Mouse (Mus musculus) heart, postnatal 0 days (tissue): ENCODE results near the gene Abi1. TPM values are rescaled to one million over a fixed set of nuclear protein-coding genes. Genes with fewer than 3 reads are reported as not detected.

Source experiments
- ATAC-seq: fragments of 200-750 bp; cut with Nextera tagmentation; 2 replicates; pipeline ENCODE4 v1.8.0; 2017; ENCODE audit warnings: low read depth, moderate number of reproducible peaks, moderate library complexity; ENCODE audit not compliant: insufficient read depth
- DNase-seq: peaks from one replicate; pipeline ENCODE4 v3.0.0-alpha.2; 2016; ENCODE audit warnings: low spot score
- H3K27ac ChIP-seq: fragments of 300-500 bp; sonication (generic); 2 replicates; pipeline ENCODE4 v1.5.1; 2014; ENCODE audit warnings: low read depth, mild to moderate bottlenecking
- H3K27me3 ChIP-seq: fragments of 300-500 bp; sonication (generic); 2 replicates; pipeline ENCODE4 v1.6.1; 2014; ENCODE audit warnings: low read length, mixed read lengths; ENCODE audit not compliant: control insufficient read depth, insufficient read depth
- H3K36me3 ChIP-seq: fragments of 300-500 bp; sonication (generic); replicated peaks from 2 replicates; pipeline ENCODE4 v1.6.1; 2014; ENCODE audit warnings: low read length, mixed read lengths; ENCODE audit not compliant: control insufficient read depth, insufficient read depth
- H3K4me1 ChIP-seq: fragments of 300-500 bp; sonication (generic); 2 replicates; pipeline ENCODE4 v1.6.1; 2014; ENCODE audit warnings: antibody characterized with exemption; ENCODE audit not compliant: control insufficient read depth, insufficient read depth
- H3K4me2 ChIP-seq: fragments of 300-500 bp; sonication (generic); 2 replicates; pipeline ENCODE4 v1.6.1; 2014; ENCODE audit warnings: low read depth, mild to moderate bottlenecking, low read length, moderate library complexity
- H3K4me3 ChIP-seq: fragments of 300-500 bp; sonication (generic); 2 replicates; pipeline ENCODE4 v1.5.1; 2014; ENCODE audit warnings: low read depth, low read length
- H3K9ac ChIP-seq: fragments of 300-500 bp; sonication (generic); replicated peaks from 2 replicates; pipeline ENCODE4 v1.6.1; 2014; ENCODE audit warnings: low read depth, low read length, mixed read lengths
- H3K9me3 ChIP-seq: fragments of 300-500 bp; sonication (generic); replicated peaks from 2 replicates; pipeline ENCODE4 v1.6.1; 2016; ENCODE audit warnings: low read length; ENCODE audit not compliant: control insufficient read depth
- CTCF ChIP-seq: IDR thresholded peaks from 2 replicates; pipeline ENCODE4 v1.5.1; 2016; ENCODE audit warnings: antibody characterized with exemption, control low read depth, low read depth
- EP300 ChIP-seq: IDR thresholded peaks from 2 replicates; pipeline ENCODE4 v1.6.1; 2016; ENCODE audit warnings: antibody characterized with exemption, low read depth
- WGBS: fragments of 180-500 bp; shearing (Covaris S2); extraction: QIAGEN DNeasy Blood & Tissue Kit; methylation state at CpG from one replicate; pipeline ENCODE4 v1.1.7; 2014; 5-methylcytosine and 5-hydroxymethylcytosine counted together
- polyA plus RNA-seq: library from polyadenylated mRNA; unstranded; fragments of >200 nt; fragmentation: Nextera tagmentation; extraction: Ambion mirVana; gene quantifications from 2 replicates; pipeline ENCODE4 v1.2.1, GENCODE M21; 2015
- total RNA-seq: library from RNA; depleted of rRNA; stranded (reverse); fragments of >200 nt; gene quantifications from 2 replicates; pipeline ENCODE4 v1.2.3, GENCODE M21; 2014; ENCODE audit warnings: low replicate concordance

Abi1 gene
- total and polyA plus RNA-seq, 2 experiments from 2014 or later, result 19.2 to 52.7 TPM

DNA sequence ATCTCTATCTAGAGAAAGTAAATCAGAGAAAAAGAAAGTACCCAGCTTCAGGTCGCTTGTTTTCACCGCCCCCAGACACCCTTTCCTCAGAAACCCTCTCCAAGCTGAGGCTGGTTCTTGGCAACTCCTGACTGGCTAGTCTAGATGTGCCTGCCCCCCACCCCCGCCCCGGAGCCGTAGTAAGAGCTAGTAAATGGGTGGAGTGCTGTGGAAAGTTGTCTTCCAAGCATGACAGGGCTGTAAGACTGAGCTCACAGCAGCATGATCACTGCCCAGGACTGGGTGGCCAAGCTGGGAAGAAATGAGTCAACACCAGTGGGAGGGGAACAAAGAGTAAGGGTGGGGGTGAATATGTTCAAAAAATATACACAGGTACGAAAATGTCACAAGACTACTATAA is 33.8 kb downstream of the Abi1 start:
- ATAC-seq (no peak), DNase-seq (no peak)
- Histone ChIP-seq H3K4me1 (peaks cover 6% of the 10 kb centered on the region; the same call in 1 of the 2 replicates), H3K9ac (no peak overlapping the region), H3K4me3 (no peak overlapping the region), H3K27ac (0 out of 2 replicates have a peak overlapping the region, but pooled peaks have one; percentile 20), H3K9me3 (no peaks in the 10 kb centered on the region), H3K27me3 (no peaks in the 10 kb centered on the region), H3K36me3 (0 out of 2 replicates have a peak, but pooled peaks cover 4% of the 10 kb centered on the region), H3K4me2 (no peak overlapping the region)
- no peak for TF ChIP-seq CTCF
- no peak for TF ChIP-seq EP300
- WGBS, result 70% methylated on average over 6 of the region's 6 CpGs

DNA sequence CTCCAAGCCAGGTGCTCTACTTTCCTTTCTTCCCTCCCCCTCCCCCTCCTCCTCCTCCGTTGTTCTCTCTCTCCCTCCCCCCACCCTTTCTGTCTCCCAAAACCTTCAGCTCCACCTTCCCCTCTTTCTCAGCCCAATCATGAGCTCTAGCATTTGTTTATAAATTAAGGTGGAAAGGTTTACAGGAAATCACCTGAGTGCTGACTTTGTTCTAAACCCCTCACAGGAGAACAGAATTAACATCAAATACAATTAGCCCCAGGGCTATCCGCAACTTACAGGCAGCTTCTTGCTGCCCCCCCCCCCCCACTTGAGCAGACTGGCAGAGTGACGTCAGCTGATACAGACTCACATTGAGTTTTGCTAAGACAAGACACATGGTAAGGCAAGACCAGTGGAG is 37.4 kb downstream of the Abi1 start:
- no peak overlapping the region for H3K9ac ChIP-seq
- WGBS, result 69% methylated on average over 3 of the region's 3 CpGs
- no peak overlapping the region for H3K4me3 ChIP-seq
- peaks cover 19% of the 10 kb centered on the region for H3K4me1 ChIP-seq
- no peaks in the 10 kb centered on the region for H3K9me3 ChIP-seq
- no peak overlapping the region for H3K4me2 ChIP-seq
- DNase-seq (no peak), ATAC-seq (no peak)
- H3K27me3 ChIP-seq, result no peaks in the 10 kb centered on the region
- H3K27ac ChIP-seq, result no peak overlapping the region
- no peak for TF ChIP-seq CTCF
- no peak for TF ChIP-seq EP300
- no peaks in the 10 kb centered on the region for H3K36me3 ChIP-seq

DNA sequence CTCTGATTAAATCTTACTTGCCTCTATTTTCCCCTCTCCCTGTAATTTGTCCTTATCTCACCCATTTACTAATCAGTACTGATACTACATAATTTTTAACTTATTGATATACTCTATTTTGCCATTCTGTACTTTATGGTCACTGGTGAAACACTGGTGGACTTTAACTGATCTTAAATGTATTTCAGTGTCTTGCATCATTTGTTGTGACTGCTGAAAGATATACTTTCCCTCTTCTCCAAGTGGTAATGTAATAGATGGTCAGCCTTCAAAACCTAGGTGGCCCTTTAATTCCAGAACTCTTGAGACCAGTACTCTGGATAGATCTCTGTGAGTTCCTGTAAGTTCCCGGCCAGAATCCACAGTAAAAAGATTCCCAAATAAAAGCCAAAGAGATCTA is 40.4 kb downstream of the Abi1 start:
- DNase-seq (no peak), ATAC-seq (no peak)
- H3K4me3 ChIP-seq, result no peak overlapping the region
- 62% methylated on average over 1 of the region's 1 CpGs for WGBS
- no peak overlapping the region for H3K4me2 ChIP-seq
- H3K36me3 ChIP-seq, result peaks cover under 1% of the 10 kb centered on the region; the same call in 1 of the 2 replicates
- no peak overlapping the region for H3K27ac ChIP-seq
- peaks cover 23% of the 10 kb centered on the region for H3K4me1 ChIP-seq
- no peaks in the 10 kb centered on the region for H3K27me3 ChIP-seq
- H3K9ac ChIP-seq, result no peak overlapping the region
- no peak for TF ChIP-seq EP300
- no peak for TF ChIP-seq CTCF
- H3K9me3 ChIP-seq, result no peaks in the 10 kb centered on the region

DNA sequence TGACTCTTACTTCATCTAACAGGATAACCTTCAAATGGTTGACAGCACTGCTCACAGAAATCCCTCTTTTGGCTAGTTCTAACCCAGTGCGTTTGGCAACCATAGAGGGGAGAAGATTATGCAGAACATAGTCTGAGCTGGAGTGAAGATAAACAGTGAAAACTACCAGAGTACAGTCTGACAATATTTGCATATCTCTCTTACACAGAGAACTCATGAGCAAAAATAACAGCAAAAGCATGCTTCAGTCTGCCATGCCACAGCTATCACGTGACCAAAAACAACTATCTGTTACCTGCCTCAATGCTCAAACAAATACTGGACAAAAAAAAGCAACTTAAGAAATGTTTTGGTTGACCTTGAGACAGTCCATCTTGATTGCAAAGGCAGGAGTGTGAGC is 41.2 kb downstream of the Abi1 start:
- peaks cover 23% of the 10 kb centered on the region for H3K4me1 ChIP-seq
- ATAC-seq (peak; percentile 17; the same call in 1 of the 2 replicates), DNase-seq (peak; percentile 15)
- no peaks in the 10 kb centered on the region for H3K27me3 ChIP-seq
- WGBS, result 24% methylated on average over 2 of the region's 2 CpGs
- H3K36me3 ChIP-seq, result peaks cover 8% of the 10 kb centered on the region
- H3K4me3 ChIP-seq, result no peak overlapping the region
- no peaks in the 10 kb centered on the region for H3K9me3 ChIP-seq
- no peak overlapping the region for H3K9ac ChIP-seq
- H3K4me2 ChIP-seq, result 0 out of 2 replicates have a peak overlapping the region, but pooled peaks have one; percentile 9
- TF ChIP-seq CTCF (no peak), EP300 (no peak)
- peak overlapping the region; percentile 63 for H3K27ac ChIP-seq

DNA sequence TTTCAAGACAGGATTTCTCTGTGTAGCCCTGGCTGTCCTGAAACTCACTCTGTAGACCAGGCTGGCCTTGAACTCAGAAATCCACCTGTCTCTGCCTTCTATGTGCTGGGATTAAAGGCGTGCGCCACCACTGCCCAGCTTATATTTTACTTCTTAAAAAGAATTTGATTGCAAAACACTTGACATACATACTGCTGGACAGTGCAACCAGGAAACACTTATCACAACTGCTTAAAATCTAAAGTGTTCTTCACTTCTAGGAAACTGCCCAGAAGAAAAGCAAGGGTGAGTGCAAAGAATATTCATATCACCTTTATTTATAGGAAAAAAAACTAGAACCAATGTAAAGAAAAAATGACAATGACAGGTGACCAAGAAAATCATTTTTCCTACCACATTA is 42.0 kb downstream of the Abi1 start:
- Histone ChIP-seq H3K27me3 (no peaks in the 10 kb centered on the region), H3K27ac (no peak overlapping the region), H3K4me2 (no peak overlapping the region), H3K9ac (no peak overlapping the region), H3K4me3 (no peak overlapping the region), H3K4me1 (peaks cover 23% of the 10 kb centered on the region), H3K9me3 (no peaks in the 10 kb centered on the region), H3K36me3 (peaks cover 8% of the 10 kb centered on the region)
- no peak for TF ChIP-seq CTCF
- no peak for TF ChIP-seq EP300
- 84% methylated on average over 2 of the region's 2 CpGs for WGBS
- ATAC-seq, result no peak
- DNase-seq, result no peak

DNA sequence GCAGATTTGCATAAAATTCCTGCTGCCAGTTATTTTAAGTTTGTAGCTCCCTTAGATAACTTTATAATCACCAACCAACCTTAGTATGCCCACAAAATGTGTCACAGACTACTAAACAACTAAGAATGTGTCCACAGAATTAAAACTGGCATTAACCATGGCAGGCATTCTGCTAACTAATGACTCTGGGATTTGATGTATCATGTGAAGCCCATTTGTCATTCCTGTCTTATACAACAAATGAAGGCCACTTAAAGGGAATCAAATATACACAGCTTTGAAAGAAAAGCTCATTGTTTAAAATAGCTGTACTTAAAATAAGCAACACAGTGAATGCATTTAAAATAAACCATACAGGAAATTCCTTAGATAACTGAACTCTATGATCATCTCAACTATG is 44.0 kb downstream of the Abi1 start:
- Histone ChIP-seq H3K36me3 (peaks cover 13% of the 10 kb centered on the region), H3K4me2 (no peak overlapping the region), H3K27me3 (no peaks in the 10 kb centered on the region), H3K4me1 (peaks cover 23% of the 10 kb centered on the region), H3K4me3 (no peak overlapping the region), H3K27ac (no peak overlapping the region), H3K9ac (no peak overlapping the region), H3K9me3 (no peaks in the 10 kb centered on the region)
- TF ChIP-seq CTCF, result no peak
- TF ChIP-seq EP300, result no peak
- DNase-seq (no peak), ATAC-seq (no peak)
